Mouse (Mus musculus): ENCODE data around the gene Kank1. TPM values are rescaled to one million over a fixed set of nuclear protein-coding genes. Genes with fewer than 3 reads are reported as not detected.
A peak's percentile ranks its signal among the peaks of the same experiment; 100 is the strongest.

The Kank1 gene
- total and polyA plus RNA-seq, 2 experiments from 2014 or later = 27.0 to 41.2 TPM

DNA sequence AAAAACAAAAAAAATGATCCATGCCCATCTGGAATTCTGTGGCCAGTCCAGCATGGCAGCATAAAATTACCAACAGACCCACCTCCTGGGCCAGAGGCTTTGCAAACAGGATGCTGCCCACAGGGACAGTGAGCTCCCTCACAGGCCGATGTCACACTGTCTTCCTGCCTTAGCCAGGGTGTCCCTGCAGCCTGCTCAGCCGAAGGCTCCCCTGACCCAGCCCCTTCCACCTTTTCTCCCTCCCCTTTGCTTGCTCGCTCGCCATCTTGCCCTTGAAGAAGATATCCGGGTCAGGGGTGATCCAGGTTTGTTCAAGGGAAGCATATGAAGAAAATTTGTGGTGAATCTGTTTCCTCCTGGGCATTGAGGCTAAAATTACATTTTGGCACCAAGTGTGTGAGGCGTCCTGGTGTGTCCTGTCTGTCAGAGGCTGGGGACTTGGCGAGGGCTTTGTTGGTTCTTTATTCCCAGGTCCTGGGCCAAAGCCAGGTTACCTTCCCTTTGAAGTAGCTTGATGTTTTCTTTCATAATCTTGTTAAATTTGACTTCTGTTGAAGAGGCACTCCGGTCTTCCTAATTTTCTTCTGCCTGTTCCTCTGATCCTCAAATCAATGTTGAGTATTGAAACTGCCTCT, 121.8 kb downstream of the Kank1 start:
- no peaks in the 10 kb centered on the region for H3K9me3 ChIP-seq (replicated peaks; ENCODE audit: control insufficient read depth, low read length)
- H3K4me2 ChIP-seq (ENCODE audit: low read depth, low read length) = no peak overlapping the region
- no peak overlapping the region for H3K4me3 ChIP-seq (ENCODE audit: low read depth, low read length)
- H3K27ac ChIP-seq (ENCODE audit: low read depth) = no peak overlapping the region
- ATAC-seq (ENCODE audit: insufficient read depth, low read depth) (no peak), DNase-seq (ENCODE audit: low spot score) (no peak)
- no peaks in the 10 kb centered on the region for H3K36me3 ChIP-seq (replicated peaks; ENCODE audit: control insufficient read depth, insufficient read depth, low read length)
- 47% methylated on average over 8 of the region's 8 CpGs for WGBS
- no peak overlapping the region for H3K9ac ChIP-seq (replicated peaks; ENCODE audit: low read depth, low read length)
- no peaks in the 10 kb centered on the region for H3K27me3 ChIP-seq (ENCODE audit: control insufficient read depth, insufficient read depth, low read length)
- H3K4me1 ChIP-seq (ENCODE audit: control insufficient read depth, insufficient read depth) = peaks cover 56% of the 10 kb centered on the region
- TF ChIP-seq EP300 (IDR thresholded peaks at IDR 0.05; ENCODE audit: low read depth) (no peak), CTCF (IDR thresholded peaks at IDR 0.05; ENCODE audit: low read depth) (no peak)

- Histone ChIP-seq H3K4me2 (ENCODE audit: low read depth, low read length) (no peak overlapping the region), H3K9me3 (replicated peaks; ENCODE audit: control insufficient read depth, low read length) (no peaks in the 10 kb centered on the region), H3K9ac (replicated peaks; ENCODE audit: low read depth, low read length) (no peak overlapping the region), H3K27ac (ENCODE audit: low read depth) (no peak overlapping the region), H3K4me3 (ENCODE audit: low read depth, low read length) (no peak overlapping the region), H3K27me3 (ENCODE audit: control insufficient read depth, insufficient read depth, low read length) (no peaks in the 10 kb centered on the region), H3K36me3 (replicated peaks; ENCODE audit: control insufficient read depth, insufficient read depth, low read length) (no peaks in the 10 kb centered on the region), H3K4me1 (ENCODE audit: control insufficient read depth, insufficient read depth) (peaks cover 43% of the 10 kb centered on the region)
- 31% methylated on average over 9 of the region's 9 CpGs for WGBS
- DNase-seq (ENCODE audit: low spot score) (no peak), ATAC-seq (ENCODE audit: insufficient read depth, low read depth) (peak; percentile 49)
- TF ChIP-seq CTCF (IDR thresholded peaks at IDR 0.05; ENCODE audit: low read depth) (peak; percentile 9; the same call in 1 of the 2 replicates), EP300 (IDR thresholded peaks at IDR 0.05; ENCODE audit: low read depth) (no peak)
Observed at GRCm38 (mm10) chr19:25360571-25361029, 123.8 kb downstream of the Kank1 start.

- H3K27me3 ChIP-seq (ENCODE audit: control insufficient read depth, insufficient read depth, low read length) = no peaks in the 10 kb centered on the region
- no peaks in the 10 kb centered on the region for H3K36me3 ChIP-seq (replicated peaks; ENCODE audit: control insufficient read depth, insufficient read depth, low read length)
- no peak overlapping the region for H3K4me3 ChIP-seq (ENCODE audit: low read depth, low read length)
- H3K27ac ChIP-seq (ENCODE audit: low read depth) = no peak overlapping the region
- H3K4me1 ChIP-seq (ENCODE audit: control insufficient read depth, insufficient read depth) = peaks cover 47% of the 10 kb centered on the region
- H3K9ac ChIP-seq (replicated peaks; ENCODE audit: low read depth, low read length) = no peak overlapping the region
- no peak for DNase-seq (ENCODE audit: low spot score)
- H3K4me2 ChIP-seq (ENCODE audit: low read depth, low read length) = no peak overlapping the region
- WGBS = 57% methylated on average over 7 of the region's 7 CpGs
- no peak for ATAC-seq (ENCODE audit: insufficient read depth, low read depth)
- TF ChIP-seq EP300 (IDR thresholded peaks at IDR 0.05; ENCODE audit: low read depth) = no peak
- TF ChIP-seq CTCF (IDR thresholded peaks at IDR 0.05; ENCODE audit: low read depth) = no peak
- no peaks in the 10 kb centered on the region for H3K9me3 ChIP-seq (replicated peaks; ENCODE audit: control insufficient read depth, low read length)
Observed at GRCm38 (mm10) chr19:25361956-25362355, 125.2 kb downstream of the Kank1 start.

- 37% methylated on average over 5 of the region's 5 CpGs for WGBS
- no peak overlapping the region for H3K4me2 ChIP-seq (ENCODE audit: low read depth, low read length)
- no peak for DNase-seq (ENCODE audit: low spot score)
- no peak overlapping the region for H3K27ac ChIP-seq (ENCODE audit: low read depth)
- no peak overlapping the region for H3K9ac ChIP-seq (replicated peaks; ENCODE audit: low read depth, low read length)
- H3K36me3 ChIP-seq (replicated peaks; ENCODE audit: control insufficient read depth, insufficient read depth, low read length) = no peaks in the 10 kb centered on the region
- H3K4me3 ChIP-seq (ENCODE audit: low read depth, low read length) = no peak overlapping the region
- ATAC-seq (ENCODE audit: insufficient read depth, low read depth) = peak; percentile 45; the same call in 1 of the 2 replicates
- peaks cover 32% of the 10 kb centered on the region for H3K4me1 ChIP-seq (ENCODE audit: control insufficient read depth, insufficient read depth)
- H3K9me3 ChIP-seq (replicated peaks; ENCODE audit: control insufficient read depth, low read length) = no peaks in the 10 kb centered on the region
- no peak for TF ChIP-seq CTCF (IDR thresholded peaks at IDR 0.05; ENCODE audit: low read depth)
- no peak for TF ChIP-seq EP300 (IDR thresholded peaks at IDR 0.05; ENCODE audit: low read depth)
- H3K27me3 ChIP-seq (ENCODE audit: control insufficient read depth, insufficient read depth, low read length) = no peaks in the 10 kb centered on the region
Observed at GRCm38 (mm10) chr19:25365698-25366097, 128.9 kb downstream of the Kank1 start.

- 40% methylated on average over 12 of the region's 12 CpGs for WGBS
- Histone ChIP-seq H3K4me3 (ENCODE audit: low read depth, low read length) (no peak overlapping the region), H3K9me3 (replicated peaks; ENCODE audit: control insufficient read depth, low read length) (no peaks in the 10 kb centered on the region), H3K27ac (ENCODE audit: low read depth) (no peak overlapping the region), H3K36me3 (replicated peaks; ENCODE audit: control insufficient read depth, insufficient read depth, low read length) (no peaks in the 10 kb centered on the region), H3K4me2 (ENCODE audit: low read depth, low read length) (no peak overlapping the region), H3K27me3 (ENCODE audit: control insufficient read depth, insufficient read depth, low read length) (no peaks in the 10 kb centered on the region), H3K4me1 (ENCODE audit: control insufficient read depth, insufficient read depth) (peaks cover 23% of the 10 kb centered on the region; the same call in 1 of the 2 replicates), H3K9ac (replicated peaks; ENCODE audit: low read depth, low read length) (no peak overlapping the region)
- TF ChIP-seq EP300 (IDR thresholded peaks at IDR 0.05; ENCODE audit: low read depth) (no peak), CTCF (IDR thresholded peaks at IDR 0.05; ENCODE audit: low read depth) (no peak)
- DNase-seq (ENCODE audit: low spot score) = no peak
- no peak for ATAC-seq (ENCODE audit: insufficient read depth, low read depth)
Observed at GRCm38 (mm10) chr19:25366620-25367019, 129.8 kb downstream of the Kank1 start.

GRCm38 (mm10) chr19:25370428-25370827, 133.7 kb downstream of the Kank1 start:
- no peak overlapping the region for H3K4me3 ChIP-seq (ENCODE audit: low read depth, low read length)
- H3K27ac ChIP-seq (ENCODE audit: low read depth) = no peak overlapping the region
- H3K9ac ChIP-seq (replicated peaks; ENCODE audit: low read depth, low read length) = no peak overlapping the region
- no peak for DNase-seq (ENCODE audit: low spot score)
- TF ChIP-seq CTCF (IDR thresholded peaks at IDR 0.05; ENCODE audit: low read depth) (no peak), EP300 (IDR thresholded peaks at IDR 0.05; ENCODE audit: low read depth) (no peak)
- 87% methylated on average over 9 of the region's 9 CpGs for WGBS
- peaks cover 31% of the 10 kb centered on the region for H3K4me1 ChIP-seq (ENCODE audit: control insufficient read depth, insufficient read depth)
- no peak overlapping the region for H3K4me2 ChIP-seq (ENCODE audit: low read depth, low read length)
- no peaks in the 10 kb centered on the region for H3K27me3 ChIP-seq (ENCODE audit: control insufficient read depth, insufficient read depth, low read length)
- no peak for ATAC-seq (ENCODE audit: insufficient read depth, low read depth)
- H3K36me3 ChIP-seq (replicated peaks; ENCODE audit: control insufficient read depth, insufficient read depth, low read length) = no peaks in the 10 kb centered on the region
- no peaks in the 10 kb centered on the region for H3K9me3 ChIP-seq (replicated peaks; ENCODE audit: control insufficient read depth, low read length)

All from heart, postnatal 0 days (tissue).